Mouse (Mus musculus): Measurements from ENCODE around the gene Ercc6. TPM values are rescaled to one million over a fixed set of nuclear protein-coding genes. Genes with fewer than 3 reads are reported as not detected.

The Ercc6 gene
- 28.9 and 29.6 TPM in 2 replicates for polyA plus RNA-seq (2016; fragmentation: Nextera tagmentation; extraction: Ambion mirVana)

- H3K4me3 ChIP-seq, result peak within 1 kb of the TSS; percentile 85
- under 1% methylated on average over 62 of the region's 62 CpGs for WGBS
- peaks cover 18% of the 10 kb centered on the region for H3K4me1 ChIP-seq
- peak within 1 kb of the TSS; percentile 90 for H3K27ac ChIP-seq (replicated peaks)
- H3K9me3 ChIP-seq, result no peaks in the 10 kb centered on the region
- 0 out of 2 replicates have a peak, but pooled peaks cover 2% of the 10 kb centered on the region for H3K27me3 ChIP-seq (replicated peaks; ENCODE audit: low read depth, poor library complexity, severe bottlenecking)
- peaks cover 25% of the 10 kb centered on the region for H3K36me3 ChIP-seq (replicated peaks)
- DNase-seq (ENCODE audit: low spot score), result peak; percentile 95
Observed at GRCm38 (mm10) chr14:32513336-32514032, at the start of gene Ercc6. Gene Ercc6, plus strand, starts transcription at chr14:32513521.

- WGBS, result 1% methylated on average over 68 of the region's 70 CpGs
- DNase-seq (ENCODE audit: low spot score), result peak; percentile 56
- Histone ChIP-seq H3K27me3 (replicated peaks; ENCODE audit: low read depth, poor library complexity, severe bottlenecking) (peaks cover 91% of the 10 kb centered on the region), H3K27ac (replicated peaks) (no peak within 1 kb of the TSS), H3K4me3 (peak within 1 kb of the TSS; percentile 55), H3K9me3 (no peaks in the 10 kb centered on the region), H3K36me3 (replicated peaks) (no peaks in the 10 kb centered on the region), H3K4me1 (peaks cover 36% of the 10 kb centered on the region)
Observed at GRCm38 (mm10) chr14:32464601-32465505, 48.5 kb upstream of the Ercc6 start, which contains the start of gene Slc18a3. Gene Slc18a3, minus strand, starts transcription at chr14:32464850.

GRCm38 (mm10) chr14:32465506-32465870, 47.8 kb upstream of the Ercc6 start:
- peak; percentile 21 for DNase-seq (ENCODE audit: low spot score)
- WGBS, result 2% methylated on average over 9 of the region's 11 CpGs
- no peak overlapping the region for H3K27ac ChIP-seq (replicated peaks)
- H3K36me3 ChIP-seq (replicated peaks), result no peaks in the 10 kb centered on the region
- peaks cover 85% of the 10 kb centered on the region for H3K27me3 ChIP-seq (replicated peaks; ENCODE audit: low read depth, poor library complexity, severe bottlenecking)
- H3K4me1 ChIP-seq, result peaks cover 34% of the 10 kb centered on the region
- peak overlapping the region; percentile 55 for H3K4me3 ChIP-seq
- H3K9me3 ChIP-seq, result no peaks in the 10 kb centered on the region

- WGBS, result 16% methylated on average over 13 of the region's 13 CpGs
- Histone ChIP-seq H3K9me3 (no peaks in the 10 kb centered on the region), H3K36me3 (replicated peaks) (no peaks in the 10 kb centered on the region), H3K27me3 (replicated peaks; ENCODE audit: low read depth, poor library complexity, severe bottlenecking) (peaks cover 81% of the 10 kb centered on the region), H3K27ac (replicated peaks) (no peak within 1 kb of the TSS), H3K4me3 (peak within 1 kb of the TSS; percentile 55), H3K4me1 (peaks cover 32% of the 10 kb centered on the region)
- no peak for DNase-seq (ENCODE audit: low spot score)
Observed at GRCm38 (mm10) chr14:32465889-32466288, 47.4 kb upstream of the Ercc6 start, which contains the start of gene Chat. Gene Chat, minus strand, starts transcription at chr14:32465989.

GRCm38 (mm10) chr14:32467606-32468005, 45.7 kb upstream of the Ercc6 start:
- 7% methylated on average over 5 of the region's 5 CpGs for WGBS
- H3K9me3 ChIP-seq, result no peaks in the 10 kb centered on the region
- no peak overlapping the region for H3K4me3 ChIP-seq
- peaks cover 32% of the 10 kb centered on the region for H3K4me1 ChIP-seq
- H3K27me3 ChIP-seq (replicated peaks; ENCODE audit: low read depth, poor library complexity, severe bottlenecking), result peaks cover 64% of the 10 kb centered on the region
- peak; percentile 80 for DNase-seq (ENCODE audit: low spot score)
- no peak overlapping the region for H3K27ac ChIP-seq (replicated peaks)
- H3K36me3 ChIP-seq (replicated peaks), result no peaks in the 10 kb centered on the region

GRCm38 (mm10) chr14:32472996-32473395, 40.3 kb upstream of the Ercc6 start:
- Histone ChIP-seq H3K36me3 (replicated peaks) (no peaks in the 10 kb centered on the region), H3K27ac (replicated peaks) (no peak overlapping the region), H3K9me3 (no peaks in the 10 kb centered on the region), H3K4me3 (no peak overlapping the region), H3K4me1 (no peaks in the 10 kb centered on the region), H3K27me3 (replicated peaks; ENCODE audit: low read depth, poor library complexity, severe bottlenecking) (peaks cover 10% of the 10 kb centered on the region)
- peak; percentile 62 for DNase-seq (ENCODE audit: low spot score)
- 14% methylated on average over 4 of the region's 4 CpGs for WGBS

- WGBS, result 83% methylated on average over 6 of the region's 6 CpGs
- no peak overlapping the region for H3K27ac ChIP-seq (replicated peaks)
- H3K4me3 ChIP-seq, result no peak overlapping the region
- no peaks in the 10 kb centered on the region for H3K9me3 ChIP-seq
- no peaks in the 10 kb centered on the region for H3K4me1 ChIP-seq
- H3K36me3 ChIP-seq (replicated peaks), result no peaks in the 10 kb centered on the region
- no peak for DNase-seq (ENCODE audit: low spot score)
- no peaks in the 10 kb centered on the region for H3K27me3 ChIP-seq (replicated peaks; ENCODE audit: low read depth, poor library complexity, severe bottlenecking)
Observed at GRCm38 (mm10) chr14:32476559-32476958, 36.8 kb upstream of the Ercc6 start.

- no peaks in the 10 kb centered on the region for H3K36me3 ChIP-seq (replicated peaks)
- no peak for DNase-seq (ENCODE audit: low spot score)
- no peaks in the 10 kb centered on the region for H3K9me3 ChIP-seq
- H3K4me1 ChIP-seq, result no peaks in the 10 kb centered on the region
- no peak overlapping the region for H3K4me3 ChIP-seq
- no peaks in the 10 kb centered on the region for H3K27me3 ChIP-seq (replicated peaks; ENCODE audit: low read depth, poor library complexity, severe bottlenecking)
- H3K27ac ChIP-seq (replicated peaks), result no peak overlapping the region
- WGBS, result 77% methylated on average over 1 of the region's 1 CpGs
Observed at GRCm38 (mm10) chr14:32477581-32477980, 35.7 kb upstream of the Ercc6 start.

GRCm38 (mm10) chr14:32482061-32482460, 31.3 kb upstream of the Ercc6 start:
- 12% methylated on average over 3 of the region's 3 CpGs for WGBS
- no peaks in the 10 kb centered on the region for H3K4me1 ChIP-seq
- no peak overlapping the region for H3K4me3 ChIP-seq
- DNase-seq (ENCODE audit: low spot score), result peak; percentile 33
- no peak overlapping the region for H3K27ac ChIP-seq (replicated peaks)
- no peaks in the 10 kb centered on the region for H3K9me3 ChIP-seq
- H3K36me3 ChIP-seq (replicated peaks), result no peaks in the 10 kb centered on the region
- H3K27me3 ChIP-seq (replicated peaks; ENCODE audit: low read depth, poor library complexity, severe bottlenecking), result 0 out of 2 replicates have a peak, but pooled peaks cover 6% of the 10 kb centered on the region

GRCm38 (mm10) chr14:32492521-32492920, 20.8 kb upstream of the Ercc6 start:
- no peak overlapping the region for H3K27ac ChIP-seq (replicated peaks)
- H3K9me3 ChIP-seq, result no peaks in the 10 kb centered on the region
- 23% methylated on average over 13 of the region's 13 CpGs for WGBS
- no peaks in the 10 kb centered on the region for H3K4me1 ChIP-seq
- no peak for DNase-seq (ENCODE audit: low spot score)
- peaks cover 14% of the 10 kb centered on the region for H3K27me3 ChIP-seq (replicated peaks; ENCODE audit: low read depth, poor library complexity, severe bottlenecking)
- H3K4me3 ChIP-seq, result peak overlapping the region; percentile 13; the same call in 1 of the 2 replicates
- no peaks in the 10 kb centered on the region for H3K36me3 ChIP-seq (replicated peaks)

GRCm38 (mm10) chr14:32496115-32496850, 17.0 kb upstream of the Ercc6 start:
- 79% methylated on average over 8 of the region's 8 CpGs for WGBS
- no peaks in the 10 kb centered on the region for H3K4me1 ChIP-seq

GRCm38 (mm10) chr14:32501303-32501702, 12.0 kb upstream of the Ercc6 start:
- no peaks in the 10 kb centered on the region for H3K36me3 ChIP-seq (replicated peaks)
- no peaks in the 10 kb centered on the region for H3K27me3 ChIP-seq (replicated peaks; ENCODE audit: low read depth, poor library complexity, severe bottlenecking)
- H3K9me3 ChIP-seq, result no peaks in the 10 kb centered on the region
- WGBS, result 77% methylated on average over 2 of the region's 2 CpGs
- no peak overlapping the region for H3K27ac ChIP-seq (replicated peaks)
- no peaks in the 10 kb centered on the region for H3K4me1 ChIP-seq
- H3K4me3 ChIP-seq, result no peak overlapping the region
- no peak for DNase-seq (ENCODE audit: low spot score)

More at GRCm38 (mm10) chr14:32496115-32496850, 17.0 kb upstream of the Ercc6 start:
- peaks cover 14% of the 10 kb centered on the region for H3K27me3 ChIP-seq (replicated peaks; ENCODE audit: low read depth, poor library complexity, severe bottlenecking)
- H3K36me3 ChIP-seq (replicated peaks), result no peaks in the 10 kb centered on the region
- no peak for DNase-seq (ENCODE audit: low spot score)
- H3K4me3 ChIP-seq, result no peak overlapping the region
- H3K9me3 ChIP-seq, result no peaks in the 10 kb centered on the region
- no peak overlapping the region for H3K27ac ChIP-seq (replicated peaks)
